Mouse (Mus musculus) heart, postnatal 0 days (tissue): ENCODE measurements at regions not wholly inside any gene's neighbourhood (a gene's known extent, or its start where the extent isn't known, plus 50 kb on each side); places are given as distances from the start of the nearest gene placed in this dataset.

Experiments used
- ATAC-seq: fragments of 200-750 bp; cut with Nextera tagmentation; 2 replicates; pipeline ENCODE4 v1.8.0; 2017; ENCODE audit warnings: low read depth, moderate number of reproducible peaks, moderate library complexity; ENCODE audit not compliant: insufficient read depth
- DNase-seq: peaks from one replicate; pipeline ENCODE4 v3.0.0-alpha.2; 2016; ENCODE audit warnings: low spot score
- H3K27ac ChIP-seq: fragments of 300-500 bp; sonication (generic); 2 replicates; pipeline ENCODE4 v1.5.1; 2014; ENCODE audit warnings: low read depth, mild to moderate bottlenecking
- H3K27me3 ChIP-seq: fragments of 300-500 bp; sonication (generic); 2 replicates; pipeline ENCODE4 v1.6.1; 2014; ENCODE audit warnings: low read length, mixed read lengths; ENCODE audit not compliant: control insufficient read depth, insufficient read depth
- H3K36me3 ChIP-seq: fragments of 300-500 bp; sonication (generic); replicated peaks from 2 replicates; pipeline ENCODE4 v1.6.1; 2014; ENCODE audit warnings: low read length, mixed read lengths; ENCODE audit not compliant: control insufficient read depth, insufficient read depth
- H3K4me1 ChIP-seq: fragments of 300-500 bp; sonication (generic); 2 replicates; pipeline ENCODE4 v1.6.1; 2014; ENCODE audit warnings: antibody characterized with exemption; ENCODE audit not compliant: control insufficient read depth, insufficient read depth
- H3K4me2 ChIP-seq: fragments of 300-500 bp; sonication (generic); 2 replicates; pipeline ENCODE4 v1.6.1; 2014; ENCODE audit warnings: low read depth, mild to moderate bottlenecking, low read length, moderate library complexity
- H3K4me3 ChIP-seq: fragments of 300-500 bp; sonication (generic); 2 replicates; pipeline ENCODE4 v1.5.1; 2014; ENCODE audit warnings: low read depth, low read length
- H3K9ac ChIP-seq: fragments of 300-500 bp; sonication (generic); replicated peaks from 2 replicates; pipeline ENCODE4 v1.6.1; 2014; ENCODE audit warnings: low read depth, low read length, mixed read lengths
- H3K9me3 ChIP-seq: fragments of 300-500 bp; sonication (generic); replicated peaks from 2 replicates; pipeline ENCODE4 v1.6.1; 2016; ENCODE audit warnings: low read length; ENCODE audit not compliant: control insufficient read depth
- CTCF ChIP-seq: IDR thresholded peaks from 2 replicates; pipeline ENCODE4 v1.5.1; 2016; ENCODE audit warnings: antibody characterized with exemption, control low read depth, low read depth
- EP300 ChIP-seq: IDR thresholded peaks from 2 replicates; pipeline ENCODE4 v1.6.1; 2016; ENCODE audit warnings: antibody characterized with exemption, low read depth
- WGBS: fragments of 180-500 bp; shearing (Covaris S2); extraction: QIAGEN DNeasy Blood & Tissue Kit; methylation state at CpG from one replicate; pipeline ENCODE4 v1.1.7; 2014; 5-methylcytosine and 5-hydroxymethylcytosine counted together

GRCm38 (mm10) chr4:45746451-45746850 lies 52.4 kb upstream of the Aldh1b1 start:
- Histone ChIP-seq H3K4me2 (no peak overlapping the region), H3K27me3 (no peaks in the 10 kb centered on the region), H3K4me1 (no peaks in the 10 kb centered on the region), H3K27ac (no peak overlapping the region), H3K9ac (no peak overlapping the region), H3K4me3 (no peak overlapping the region), H3K9me3 (no peaks in the 10 kb centered on the region), H3K36me3 (no peaks in the 10 kb centered on the region)
- DNase-seq, result no peak
- WGBS, result 88% methylated on average over 3 of the region's 3 CpGs
- no peak for ATAC-seq
- TF ChIP-seq CTCF, result no peak
- no peak for TF ChIP-seq EP300

DNA sequence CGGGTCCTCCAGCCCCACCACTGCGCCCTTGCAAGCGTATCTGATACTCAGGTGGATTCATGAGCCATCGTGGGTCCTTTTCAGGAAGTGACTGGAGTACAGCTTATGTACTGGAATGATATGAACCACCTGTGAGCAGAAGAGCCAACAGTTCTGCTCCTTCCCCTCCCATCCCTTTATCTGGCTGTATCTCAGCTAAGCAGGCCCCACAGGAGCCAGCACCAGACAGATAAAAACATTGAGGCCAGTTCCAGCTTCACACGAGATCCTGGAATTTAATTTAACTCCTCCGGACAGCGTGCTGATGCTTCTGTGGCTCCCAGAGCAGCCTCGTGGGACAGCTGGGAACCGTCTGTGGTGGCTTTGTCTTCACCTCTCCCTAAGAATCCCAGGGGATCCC lies 53.1 kb upstream of the Aldh1b1 start:
- Histone ChIP-seq H3K4me3 (no peak overlapping the region), H3K36me3 (no peaks in the 10 kb centered on the region), H3K9ac (no peak overlapping the region), H3K27me3 (0 out of 2 replicates have a peak, but pooled peaks cover 5% of the 10 kb centered on the region), H3K4me1 (no peaks in the 10 kb centered on the region), H3K27ac (no peak overlapping the region), H3K4me2 (no peak overlapping the region), H3K9me3 (no peaks in the 10 kb centered on the region)
- WGBS, result 54% methylated on average over 9 of the region's 9 CpGs
- TF ChIP-seq EP300 (no peak), CTCF (no peak)
- no peak for ATAC-seq
- DNase-seq, result no peak

DNA sequence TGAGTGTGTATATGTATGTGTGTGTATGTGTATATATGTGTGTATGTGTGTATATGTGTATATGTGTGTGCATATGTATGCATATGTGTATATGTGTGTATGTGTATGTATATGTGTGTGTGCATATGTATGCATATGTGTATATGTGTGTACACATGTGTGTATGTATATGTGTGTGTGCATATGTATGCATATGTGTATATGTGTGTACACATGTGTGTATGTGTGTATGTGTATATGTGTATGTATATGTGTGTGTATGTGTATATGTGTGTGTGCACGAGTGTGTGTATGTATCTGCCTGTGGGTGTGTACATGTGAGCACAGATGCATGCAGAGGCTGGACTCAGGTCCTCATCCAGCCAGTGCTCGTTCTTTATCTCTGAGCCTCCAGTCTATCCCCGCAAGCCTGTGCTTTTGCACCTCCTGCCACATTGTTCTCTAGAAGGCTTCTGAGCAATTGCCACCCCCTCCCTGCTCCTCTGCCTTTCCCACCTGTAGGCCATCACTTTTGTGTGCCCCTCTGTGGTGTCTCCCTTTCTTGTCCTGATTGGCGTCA lies 53.9 kb upstream of the Aldh1b1 start:
- H3K9me3 ChIP-seq, result no peaks in the 10 kb centered on the region
- no peak overlapping the region for H3K9ac ChIP-seq
- H3K4me3 ChIP-seq, result no peak overlapping the region
- no peak for DNase-seq
- H3K36me3 ChIP-seq, result no peaks in the 10 kb centered on the region
- TF ChIP-seq EP300 (no peak), CTCF (no peak)
- no peak overlapping the region for H3K27ac ChIP-seq
- no peak overlapping the region for H3K4me2 ChIP-seq
- no peaks in the 10 kb centered on the region for H3K4me1 ChIP-seq
- 0 out of 2 replicates have a peak, but pooled peaks cover 5% of the 10 kb centered on the region for H3K27me3 ChIP-seq
- 87% methylated on average over 4 of the region's 4 CpGs for WGBS
- no peak for ATAC-seq

DNA sequence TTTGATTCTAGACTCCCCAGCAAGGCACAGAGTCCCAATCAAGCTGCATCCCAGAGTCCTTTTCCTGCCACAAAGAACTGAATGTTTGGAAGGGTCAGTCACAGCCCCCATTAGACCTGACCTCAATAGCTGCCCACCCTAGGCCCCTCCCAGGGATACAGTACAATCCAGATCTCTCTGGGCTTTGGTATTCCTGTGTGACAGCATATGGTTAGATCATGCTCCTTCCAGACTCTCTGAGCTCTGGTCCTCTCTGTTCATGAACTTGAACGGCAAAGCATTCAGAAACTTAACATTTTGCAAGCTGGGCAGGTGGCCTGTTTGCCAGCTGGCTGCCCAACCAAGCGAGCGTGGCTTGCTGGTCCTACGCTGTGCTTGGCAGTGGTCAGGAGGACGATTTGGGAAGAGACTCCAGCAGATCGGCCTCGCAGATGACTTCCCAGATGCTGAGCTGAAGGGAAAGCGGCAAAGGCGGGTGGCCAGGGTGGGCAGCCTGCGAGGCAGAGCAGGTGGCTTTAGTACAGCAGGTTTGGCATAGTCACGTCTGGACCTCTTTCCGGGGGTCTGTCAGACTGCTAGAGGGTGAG lies 58.0 kb upstream of the Aldh1b1 start:
- Histone ChIP-seq H3K27me3 (0 out of 2 replicates have a peak, but pooled peaks cover 5% of the 10 kb centered on the region), H3K27ac (no peak overlapping the region), H3K4me3 (no peak overlapping the region), H3K4me2 (no peak overlapping the region), H3K4me1 (no peaks in the 10 kb centered on the region), H3K9me3 (no peaks in the 10 kb centered on the region), H3K36me3 (no peaks in the 10 kb centered on the region), H3K9ac (no peak overlapping the region)
- TF ChIP-seq EP300 (no peak), CTCF (no peak)
- no peak for ATAC-seq
- 90% methylated on average over 12 of the region's 12 CpGs for WGBS
- DNase-seq, result no peak

GRCm38 (mm10) chr4:45740319-45740718 lies 58.5 kb upstream of the Aldh1b1 start:
- H3K9me3 ChIP-seq, result no peaks in the 10 kb centered on the region
- H3K4me3 ChIP-seq, result no peak overlapping the region
- DNase-seq (no peak), ATAC-seq (no peak)
- TF ChIP-seq CTCF, result no peak
- no peak for TF ChIP-seq EP300
- no peak overlapping the region for H3K4me2 ChIP-seq
- H3K4me1 ChIP-seq, result no peaks in the 10 kb centered on the region
- WGBS, result 81% methylated on average over 5 of the region's 5 CpGs
- H3K9ac ChIP-seq, result no peak overlapping the region
- no peaks in the 10 kb centered on the region for H3K36me3 ChIP-seq
- 0 out of 2 replicates have a peak, but pooled peaks cover 5% of the 10 kb centered on the region for H3K27me3 ChIP-seq
- H3K27ac ChIP-seq, result no peak overlapping the region

DNA sequence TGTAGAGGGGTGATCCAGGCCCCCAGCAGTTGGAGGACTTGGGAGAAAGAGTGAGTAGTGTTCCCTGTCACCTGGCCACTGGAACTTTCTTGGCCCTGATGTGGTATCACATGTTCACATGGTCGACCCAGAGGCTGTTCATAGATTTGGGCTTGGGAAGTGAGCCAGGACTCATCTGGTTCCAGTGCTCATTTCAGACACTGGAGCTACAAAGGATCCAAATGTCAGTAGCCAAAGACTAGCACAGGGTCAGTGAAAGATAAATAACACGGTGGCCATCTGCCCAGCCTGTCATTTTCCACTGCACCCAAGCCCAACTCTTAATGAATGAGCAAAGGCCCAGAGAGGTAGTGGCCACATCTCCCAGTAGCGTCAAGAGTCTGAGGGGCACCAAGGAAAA lies 59.1 kb upstream of the Aldh1b1 start:
- ATAC-seq (no peak), DNase-seq (no peak)
- TF ChIP-seq EP300 (no peak), CTCF (no peak)
- H3K4me2 ChIP-seq, result no peak overlapping the region
- no peak overlapping the region for H3K4me3 ChIP-seq
- H3K9me3 ChIP-seq, result no peaks in the 10 kb centered on the region
- H3K4me1 ChIP-seq, result no peaks in the 10 kb centered on the region
- no peak overlapping the region for H3K27ac ChIP-seq
- 0 out of 2 replicates have a peak, but pooled peaks cover 5% of the 10 kb centered on the region for H3K27me3 ChIP-seq
- WGBS, result 45% methylated on average over 3 of the region's 3 CpGs
- H3K9ac ChIP-seq, result no peak overlapping the region
- H3K36me3 ChIP-seq, result no peaks in the 10 kb centered on the region
